Mouse (Mus musculus) midbrain, embryonic 11.5 days (tissue): ENCODE measurements at regions not wholly inside any gene's neighbourhood (a gene's known extent, or its start where the extent isn't known, plus 50 kb on each side); places are given as distances from the start of the nearest gene placed in this dataset.
"Not testable (repeated sequence)": the region's sequence is repeated elsewhere in the genome, so short reads cannot be mapped to it uniquely, and the experiment has no call there.

ENCODE experiments used
- ATAC-seq: fragments of 200-750 bp; cut with Nextera tagmentation; 2 replicates; pipeline ENCODE4 v1.8.0; 2017; ENCODE audit warnings: moderate TSS enrichment, moderate library complexity; ENCODE audit not compliant: low FRiP score
- DNase-seq: peaks from one replicate; pipeline ENCODE4 v3.0.0; 2015; ENCODE audit warnings: low spot score; ENCODE audit errors: missing footprints
- H3K27ac ChIP-seq: fragments of 300-500 bp; sonication (generic); 2 replicates; pipeline ENCODE4 v1.5.1; 2014; ENCODE audit warnings: low read depth, low read length
- H3K27me3 ChIP-seq: fragments of 300-500 bp; sonication (generic); 2 replicates; pipeline ENCODE4 v1.6.1; 2014; ENCODE audit warnings: mild to moderate bottlenecking, low read length, moderate library complexity, mixed read lengths; ENCODE audit not compliant: control insufficient read depth, insufficient read depth
- H3K36me3 ChIP-seq: fragments of 300-500 bp; sonication (generic); 2 replicates; pipeline ENCODE4 v1.6.1; 2014; ENCODE audit warnings: mild to moderate bottlenecking, low read length, moderate library complexity, mixed read lengths; ENCODE audit not compliant: control insufficient read depth, insufficient read depth
- H3K4me1 ChIP-seq: fragments of 300-500 bp; sonication (generic); 2 replicates; pipeline ENCODE4 v1.6.1; 2014; ENCODE audit warnings: low read length; ENCODE audit not compliant: control insufficient read depth, insufficient read depth
- H3K4me2 ChIP-seq: fragments of 300-500 bp; sonication (generic); 2 replicates; pipeline ENCODE4 v1.6.1; 2014; ENCODE audit warnings: mild to moderate bottlenecking, moderate library complexity
- H3K4me3 ChIP-seq: fragments of 300-500 bp; sonication (generic); 2 replicates; pipeline ENCODE4 v1.5.1; 2014; ENCODE audit warnings: low read depth, low read length
- H3K9ac ChIP-seq: fragments of 300-500 bp; sonication (generic); 2 replicates; pipeline ENCODE4 v1.6.1; 2014; ENCODE audit warnings: low read length
- H3K9me3 ChIP-seq: fragments of 300-500 bp; sonication (generic); 2 replicates; pipeline ENCODE4 v1.6.1; 2016; ENCODE audit warnings: low read length; ENCODE audit not compliant: control insufficient read depth
- WGBS: fragments of 180-500 bp; shearing (Covaris S2); extraction: QIAGEN DNeasy Blood & Tissue Kit; methylation state at CpG from one replicate; pipeline ENCODE4 v1.1.7; 2014; 5-methylcytosine and 5-hydroxymethylcytosine counted together

DNA sequence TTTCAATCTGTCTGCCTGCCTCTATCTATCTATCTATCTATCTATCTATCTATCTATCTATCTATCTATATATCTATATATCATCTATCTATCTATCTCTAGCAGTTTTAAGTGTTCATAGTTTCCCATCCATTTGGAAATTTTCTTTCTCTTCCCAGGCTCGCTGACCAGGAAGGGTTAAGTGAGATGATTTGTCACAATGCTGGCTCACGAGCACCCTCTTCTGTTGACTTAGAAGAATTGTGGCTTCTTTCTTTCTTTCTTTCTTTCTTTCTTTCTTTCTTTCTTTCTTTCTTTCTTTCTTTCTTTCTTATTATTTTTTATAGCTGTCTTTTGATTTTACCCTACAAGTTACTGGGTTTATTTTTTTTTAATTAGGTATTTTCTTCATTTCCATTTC is 79.6 kb upstream of the Klf14 start:
- 5% methylated on average over 2 of the region's 2 CpGs for WGBS
- not testable (repeated sequence) for H3K27ac ChIP-seq, H3K4me1 ChIP-seq, ATAC-seq, H3K9ac ChIP-seq, H3K9me3 ChIP-seq, H3K27me3 ChIP-seq, H3K4me2 ChIP-seq, H3K36me3 ChIP-seq, H3K4me3 ChIP-seq
- DNase-seq = peak; percentile 44

DNA sequence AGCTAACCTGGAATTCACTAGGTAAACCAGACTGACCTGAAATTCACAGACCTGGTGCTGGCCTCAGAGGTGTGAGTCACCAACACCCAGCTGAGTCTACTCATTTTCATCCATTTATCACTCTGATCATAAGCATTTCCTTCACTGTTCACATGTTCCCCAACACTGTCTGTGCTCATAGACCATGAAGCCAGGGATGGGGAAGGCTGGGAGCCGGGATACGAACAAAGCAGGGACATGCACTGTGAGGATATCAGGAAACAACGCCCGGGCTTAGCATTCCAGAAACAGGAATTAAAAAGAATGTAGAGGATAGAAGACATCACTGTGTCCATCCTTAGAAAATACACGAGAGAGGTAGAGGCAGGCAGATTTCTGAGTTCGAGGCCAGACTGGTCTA is 80.6 kb upstream of the Klf14 start:
- WGBS = 78% methylated on average over 6 of the region's 6 CpGs
- ATAC-seq = no peak

DNA sequence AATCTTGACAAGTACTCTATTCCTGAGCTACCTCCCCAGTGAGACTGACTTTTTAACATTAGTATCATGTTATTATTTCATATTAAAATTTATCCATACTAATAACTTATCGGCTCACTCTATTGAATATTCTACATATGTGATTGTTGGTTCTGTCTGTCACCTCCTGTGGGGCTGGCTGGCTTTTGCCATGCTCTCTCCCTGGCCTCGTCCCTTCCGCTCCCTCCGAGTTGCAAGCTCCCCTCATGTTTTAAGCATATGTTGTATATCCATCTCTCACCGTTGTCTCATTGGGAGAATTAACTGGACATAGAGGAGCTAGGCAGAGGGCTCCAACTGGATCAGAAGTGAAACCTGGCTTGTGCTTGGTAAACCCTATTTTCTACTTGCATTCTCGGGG is 81.9 kb upstream of the Klf14 start:
- Histone ChIP-seq H3K9me3 (no peaks in the 10 kb centered on the region), H3K4me1 (no peaks in the 10 kb centered on the region), H3K36me3 (no peaks in the 10 kb centered on the region), H3K4me3 (no peak overlapping the region), H3K9ac (no peak overlapping the region), H3K27ac (no peak overlapping the region), H3K27me3 (no peaks in the 10 kb centered on the region), H3K4me2 (no peak overlapping the region)
- ATAC-seq (no peak), DNase-seq (no peak)
- 86% methylated on average over 6 of the region's 6 CpGs for WGBS

More for the DNA sequence above, 80.6 kb upstream of the Klf14 start:
- Histone ChIP-seq H3K27ac (no peak overlapping the region), H3K9me3 (no peaks in the 10 kb centered on the region), H3K4me1 (no peaks in the 10 kb centered on the region), H3K27me3 (no peaks in the 10 kb centered on the region), H3K36me3 (no peaks in the 10 kb centered on the region), H3K4me3 (no peak overlapping the region), H3K9ac (no peak overlapping the region), H3K4me2 (no peak overlapping the region)
- peak; percentile 69 for DNase-seq

DNA sequence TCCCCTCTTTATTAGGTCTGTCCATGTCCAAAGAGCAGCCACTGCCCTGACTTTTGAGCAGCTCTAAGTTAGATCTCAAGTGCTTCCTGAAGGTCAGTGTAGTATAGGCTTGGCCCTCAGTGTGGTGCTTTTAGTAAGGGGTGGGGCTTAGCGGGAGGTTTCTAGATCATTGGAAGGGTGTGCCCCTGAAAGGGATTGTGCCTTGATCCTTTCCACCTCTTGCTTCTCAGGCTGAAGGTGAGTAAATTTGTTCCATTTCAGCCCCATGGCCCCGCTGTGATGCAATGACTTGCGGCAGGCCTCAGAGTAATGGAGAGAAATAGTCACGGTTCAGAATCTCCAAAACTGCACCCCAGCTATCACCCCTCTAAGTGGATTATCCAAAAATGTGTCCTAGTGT is 84.5 kb upstream of the Klf14 start:
- Histone ChIP-seq H3K36me3 (no peaks in the 10 kb centered on the region), H3K27me3 (no peaks in the 10 kb centered on the region), H3K27ac (no peak overlapping the region), H3K4me2 (no peak overlapping the region), H3K9ac (no peak overlapping the region), H3K4me3 (no peak overlapping the region), H3K9me3 (no peaks in the 10 kb centered on the region), H3K4me1 (no peaks in the 10 kb centered on the region)
- DNase-seq (peak; percentile 57), ATAC-seq (no peak)
- 96% methylated on average over 4 of the region's 4 CpGs for WGBS

DNA sequence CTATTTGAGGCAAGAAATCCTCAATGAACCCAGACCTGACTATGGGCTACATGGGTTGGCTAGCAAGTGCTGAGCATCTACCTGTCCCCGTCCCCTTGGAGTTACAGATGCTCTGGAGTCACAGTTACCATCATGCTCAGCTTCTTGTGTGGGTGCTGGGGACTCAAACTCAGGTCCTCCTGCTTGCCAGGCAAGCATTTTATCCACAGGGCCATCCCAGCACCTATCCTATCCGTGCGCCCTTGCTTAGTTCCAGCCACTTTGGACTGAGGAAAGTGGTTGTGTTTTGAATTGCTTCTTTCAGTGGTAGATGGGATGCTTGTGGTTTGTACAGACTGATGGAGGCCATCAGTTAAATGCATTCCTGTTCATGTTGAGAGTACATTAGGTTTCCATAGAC is 85.0 kb upstream of the Klf14 start:
- DNase-seq (peak; percentile 73), ATAC-seq (no peak)
- WGBS = 88% methylated on average over 3 of the region's 3 CpGs
- H3K4me2 ChIP-seq = no peak overlapping the region
- no peak overlapping the region for H3K9ac ChIP-seq
- no peak overlapping the region for H3K4me3 ChIP-seq
- no peaks in the 10 kb centered on the region for H3K27me3 ChIP-seq
- H3K9me3 ChIP-seq = no peaks in the 10 kb centered on the region
- no peaks in the 10 kb centered on the region for H3K36me3 ChIP-seq
- no peaks in the 10 kb centered on the region for H3K4me1 ChIP-seq
- H3K27ac ChIP-seq = no peak overlapping the region

DNA sequence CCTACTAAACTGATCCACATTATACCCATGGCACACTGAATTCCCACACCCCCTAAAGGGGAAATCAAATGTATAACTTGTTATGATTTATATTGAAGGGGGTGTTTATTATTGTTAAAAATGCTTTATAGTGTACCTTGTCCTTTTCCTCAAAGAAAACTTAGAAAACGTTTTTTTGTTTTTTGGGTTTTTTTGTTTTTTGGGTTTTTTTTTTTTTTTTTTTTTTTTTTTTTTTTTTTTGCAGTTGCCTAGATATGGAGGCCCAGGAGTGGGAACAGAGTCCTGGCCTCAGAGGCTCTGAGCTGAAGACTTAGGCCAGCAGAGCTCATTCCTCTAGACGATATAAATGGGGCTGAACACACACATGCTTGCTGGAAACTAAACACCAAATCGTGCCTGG is 87.3 kb upstream of the Klf14 start:
- Histone ChIP-seq H3K9me3 (no peaks in the 10 kb centered on the region), H3K4me1 (no peaks in the 10 kb centered on the region), H3K4me3 (no peak overlapping the region), H3K27ac (no peak overlapping the region), H3K9ac (no peak overlapping the region), H3K36me3 (no peaks in the 10 kb centered on the region), H3K27me3 (no peaks in the 10 kb centered on the region), H3K4me2 (no peak overlapping the region)
- no peak for ATAC-seq
- DNase-seq = no peak
- WGBS = 66% methylated on average over 3 of the region's 3 CpGs

DNA sequence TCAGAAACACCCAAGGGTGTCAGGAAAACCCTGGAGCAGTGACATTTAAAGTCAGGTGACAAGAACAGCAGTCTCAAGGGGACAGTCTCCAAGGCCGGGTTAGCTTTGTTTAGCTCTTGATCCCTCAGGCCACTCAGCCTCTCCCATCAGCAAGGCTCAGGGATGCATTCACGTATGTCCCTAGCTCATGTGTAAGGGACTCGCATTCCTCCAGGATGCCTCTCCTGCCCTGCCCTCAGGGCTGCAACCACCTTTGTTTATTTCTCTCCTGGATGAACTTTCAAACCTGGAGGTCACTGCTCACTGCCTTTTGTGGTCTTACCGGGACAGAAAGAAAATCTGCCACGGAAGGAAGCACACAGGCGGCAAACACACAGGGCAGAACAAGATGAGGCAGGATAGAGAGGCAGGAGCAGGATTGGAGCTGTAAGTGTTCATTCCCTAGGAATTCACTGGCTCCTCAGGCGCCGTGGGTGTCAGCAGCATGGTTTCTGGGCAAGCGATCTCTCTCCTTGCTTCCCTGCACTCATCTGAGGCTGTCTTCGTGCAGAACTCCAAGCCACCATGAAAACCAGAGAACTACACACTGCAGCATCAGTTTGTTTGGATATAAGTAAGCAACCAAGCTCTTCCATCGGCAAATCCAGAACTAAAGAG is 90.2 kb upstream of the Klf14 start:
- no peaks in the 10 kb centered on the region for H3K4me1 ChIP-seq
- DNase-seq = no peak
- H3K9ac ChIP-seq = no peak overlapping the region
- no peak overlapping the region for H3K27ac ChIP-seq
- no peaks in the 10 kb centered on the region for H3K36me3 ChIP-seq
- ATAC-seq = no peak
- no peak overlapping the region for H3K4me3 ChIP-seq
- no peaks in the 10 kb centered on the region for H3K27me3 ChIP-seq
- H3K4me2 ChIP-seq = no peak overlapping the region
- WGBS = 69% methylated on average over 11 of the region's 11 CpGs
- no peaks in the 10 kb centered on the region for H3K9me3 ChIP-seq

DNA sequence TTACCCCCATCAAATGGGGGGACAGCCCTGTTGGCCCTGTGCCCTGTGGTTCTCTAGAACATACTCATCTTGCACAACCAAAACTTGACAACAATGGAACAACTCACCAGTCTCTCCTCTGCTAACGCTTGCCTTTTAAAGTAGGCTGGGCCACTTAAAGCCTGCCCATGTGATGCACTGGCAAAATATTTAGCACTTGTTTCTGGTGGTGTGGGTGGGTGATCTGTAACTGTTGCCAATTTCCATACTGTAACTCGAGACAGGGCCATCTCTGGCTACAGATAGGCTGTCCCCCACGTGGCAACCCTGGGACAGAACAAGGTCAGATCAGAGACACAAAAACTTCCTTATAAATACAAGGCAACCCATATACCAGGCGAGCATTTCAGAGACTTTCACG is 92.0 kb upstream of the Klf14 start:
- Histone ChIP-seq H3K4me3 (no peak overlapping the region), H3K4me2 (no peak overlapping the region), H3K36me3 (no peaks in the 10 kb centered on the region), H3K4me1 (no peaks in the 10 kb centered on the region), H3K27ac (no peak overlapping the region), H3K9ac (no peak overlapping the region), H3K9me3 (no peaks in the 10 kb centered on the region), H3K27me3 (no peaks in the 10 kb centered on the region)
- no peak for ATAC-seq
- 70% methylated on average over 5 of the region's 5 CpGs for WGBS
- no peak for DNase-seq

DNA sequence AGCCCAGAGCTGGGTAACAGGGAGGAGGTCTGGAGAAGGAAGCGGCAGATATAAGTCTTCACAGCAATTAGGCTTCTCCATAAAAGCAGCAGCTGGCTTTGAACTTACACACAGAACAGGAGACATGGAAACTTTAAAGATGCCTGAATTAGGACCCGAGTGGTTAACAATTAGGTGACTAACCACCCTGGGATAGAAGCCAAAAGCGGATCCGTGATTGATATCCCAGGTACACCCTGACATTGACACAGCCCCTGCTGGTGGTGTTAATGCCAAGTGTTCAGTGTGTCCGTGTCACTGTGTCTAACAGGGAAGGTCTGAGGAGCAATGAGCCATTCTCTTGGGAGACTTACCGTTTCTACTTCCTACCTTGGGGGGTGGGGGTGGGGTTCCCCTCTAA is 92.9 kb upstream of the Klf14 start:
- no peak overlapping the region for H3K4me2 ChIP-seq
- no peaks in the 10 kb centered on the region for H3K4me1 ChIP-seq
- no peaks in the 10 kb centered on the region for H3K27me3 ChIP-seq
- no peak overlapping the region for H3K4me3 ChIP-seq
- no peaks in the 10 kb centered on the region for H3K36me3 ChIP-seq
- H3K27ac ChIP-seq = no peak overlapping the region
- ATAC-seq (no peak), DNase-seq (no peak)
- 90% methylated on average over 6 of the region's 6 CpGs for WGBS
- no peaks in the 10 kb centered on the region for H3K9me3 ChIP-seq
- no peak overlapping the region for H3K9ac ChIP-seq
